Mouse (Mus musculus): Measurements from ENCODE around the gene Otog. TPM values are rescaled to one million over a fixed set of nuclear protein-coding genes. Genes with fewer than 3 reads are reported as not detected.

Otog gene
- total and polyA plus RNA-seq, 2 experiments from 2014 or later = 0.01 to 0.11 TPM

DNA sequence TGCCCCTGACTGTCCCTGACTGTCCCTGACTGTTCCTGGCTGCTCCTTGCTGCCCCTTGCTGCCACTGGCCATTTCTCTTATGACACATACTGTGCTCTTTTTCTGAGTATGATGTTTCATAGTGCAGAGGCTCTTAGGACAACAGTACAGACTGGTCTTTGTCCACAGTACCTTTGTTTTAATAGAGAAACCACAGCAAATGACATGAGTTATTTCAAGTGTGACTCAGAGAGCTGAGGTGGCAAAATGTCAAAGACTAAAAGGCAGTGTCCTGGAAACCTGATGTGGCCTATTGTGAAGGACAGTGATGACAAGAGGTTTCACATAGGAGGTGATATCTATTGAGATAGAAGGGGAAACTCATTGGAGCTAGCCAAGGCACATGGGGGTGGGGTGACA is 6.1 kb downstream of the Otog start:
- Histone ChIP-seq H3K9me3 (ENCODE audit: low read length) (no peaks in the 10 kb centered on the region), H3K4me3 (ENCODE audit: low read depth, low read length) (no peak overlapping the region), H3K4me1 (ENCODE audit: insufficient read depth, low read length) (no peaks in the 10 kb centered on the region), H3K27ac (ENCODE audit: low read depth, low read length) (no peak overlapping the region), H3K27me3 (ENCODE audit: insufficient read depth, low read length) (no peaks in the 10 kb centered on the region), H3K4me2 (ENCODE audit: low read depth, low read length, poor library complexity, severe bottlenecking) (no peak overlapping the region), H3K9ac (replicated peaks; ENCODE audit: low read length, poor library complexity, severe bottlenecking) (no peak overlapping the region), H3K36me3 (ENCODE audit: insufficient read depth, low read length) (no peaks in the 10 kb centered on the region)
- TF ChIP-seq CTCF (IDR thresholded peaks at IDR 0.05) = no peak
- ATAC-seq (ENCODE audit: low FRiP score) = no peak
- DNase-seq (ENCODE audit: low spot score) = no peak

DNA sequence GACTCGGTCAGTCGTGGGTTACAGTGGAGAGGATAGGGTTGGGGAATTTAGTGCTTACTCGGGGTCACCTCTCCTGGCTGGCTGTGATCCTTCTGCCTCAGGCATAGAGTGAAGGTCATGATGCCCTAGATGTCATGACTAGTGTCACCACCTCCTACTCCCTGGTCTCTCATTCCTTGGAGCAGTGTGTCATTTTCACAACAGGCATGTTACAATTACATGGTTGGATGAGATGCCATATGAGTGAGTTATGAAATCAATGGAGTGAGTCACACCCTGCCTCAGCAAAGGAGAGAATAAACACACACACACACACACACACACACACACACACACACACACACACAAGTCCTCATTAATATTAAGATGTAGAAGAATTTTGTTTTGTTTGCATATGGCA is 6.8 kb downstream of the Otog start:
- Histone ChIP-seq H3K9me3 (ENCODE audit: low read length) (no peaks in the 10 kb centered on the region), H3K9ac (replicated peaks; ENCODE audit: low read length, poor library complexity, severe bottlenecking) (no peak overlapping the region), H3K36me3 (ENCODE audit: insufficient read depth, low read length) (no peaks in the 10 kb centered on the region), H3K4me2 (ENCODE audit: low read depth, low read length, poor library complexity, severe bottlenecking) (no peak overlapping the region), H3K27me3 (ENCODE audit: insufficient read depth, low read length) (no peaks in the 10 kb centered on the region), H3K27ac (ENCODE audit: low read depth, low read length) (no peak overlapping the region), H3K4me3 (ENCODE audit: low read depth, low read length) (no peak overlapping the region), H3K4me1 (ENCODE audit: insufficient read depth, low read length) (no peaks in the 10 kb centered on the region)
- ATAC-seq (ENCODE audit: low FRiP score) (no peak), DNase-seq (ENCODE audit: low spot score) (no peak)
- no peak for TF ChIP-seq CTCF (IDR thresholded peaks at IDR 0.05)
- WGBS = 89% methylated on average over 3 of the region's 3 CpGs

- H3K36me3 ChIP-seq (ENCODE audit: insufficient read depth, low read length) = no peaks in the 10 kb centered on the region
- ATAC-seq (ENCODE audit: low FRiP score) = no peak
- no peak overlapping the region for H3K4me3 ChIP-seq (ENCODE audit: low read depth, low read length)
- DNase-seq (ENCODE audit: low spot score) = no peak
- H3K9ac ChIP-seq (replicated peaks; ENCODE audit: low read length, poor library complexity, severe bottlenecking) = no peak overlapping the region
- 79% methylated on average over 4 of the region's 4 CpGs for WGBS
- TF ChIP-seq CTCF (IDR thresholded peaks at IDR 0.05) = peak; percentile 29
- no peaks in the 10 kb centered on the region for H3K9me3 ChIP-seq (ENCODE audit: low read length)
- H3K4me1 ChIP-seq (ENCODE audit: insufficient read depth, low read length) = no peaks in the 10 kb centered on the region
- H3K4me2 ChIP-seq (ENCODE audit: low read depth, low read length, poor library complexity, severe bottlenecking) = no peak overlapping the region
- no peaks in the 10 kb centered on the region for H3K27me3 ChIP-seq (ENCODE audit: insufficient read depth, low read length)
- no peak overlapping the region for H3K27ac ChIP-seq (ENCODE audit: low read depth, low read length)
Observed at GRCm38 (mm10) chr7:46251841-46252240, 11.1 kb downstream of the Otog start.

DNA sequence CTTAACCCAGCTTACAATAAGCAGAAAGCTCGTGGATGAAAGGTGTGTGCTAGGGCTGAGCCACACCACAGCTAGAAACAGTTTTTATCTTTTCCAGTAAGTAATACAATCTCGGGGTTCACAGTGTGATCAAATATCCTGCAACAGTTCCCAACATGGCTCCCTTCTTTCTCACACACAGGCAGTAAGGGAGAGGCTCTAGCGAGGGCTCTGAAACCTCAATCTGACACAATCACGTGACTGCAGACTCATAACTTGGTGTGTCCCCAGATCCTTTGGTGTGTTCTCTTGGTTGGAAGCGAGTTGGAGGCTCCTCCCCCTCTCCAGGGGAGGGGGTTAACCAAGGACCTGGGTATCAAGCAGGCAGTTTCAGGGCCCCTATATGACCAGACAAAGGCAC is 35.4 kb downstream of the Otog start:
- no peak for TF ChIP-seq CTCF (IDR thresholded peaks at IDR 0.05)
- ATAC-seq (ENCODE audit: low FRiP score) = no peak
- 63% methylated on average over 5 of the region's 5 CpGs for WGBS

DNA sequence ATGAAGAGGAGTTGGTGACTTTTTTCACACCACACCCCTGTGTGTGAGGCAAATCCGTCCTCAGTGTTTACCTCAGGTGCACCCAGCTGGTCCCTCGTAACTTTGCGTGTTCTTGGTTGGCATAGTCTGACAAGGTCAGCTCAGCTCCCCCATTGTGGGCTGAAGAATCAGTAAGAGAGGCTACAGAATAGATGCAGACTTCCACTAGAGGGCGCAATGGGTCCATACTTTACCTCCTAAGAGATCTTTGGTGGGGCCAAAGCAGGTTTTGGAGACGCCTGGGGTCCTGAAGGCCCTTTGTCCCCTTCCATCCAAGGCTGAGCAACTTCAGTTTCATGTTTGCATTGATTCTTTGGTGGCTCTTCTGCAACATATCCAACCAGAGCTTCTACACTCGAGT is 39.2 kb downstream of the Otog start:
- DNase-seq (ENCODE audit: low spot score) (peak; percentile 89), ATAC-seq (ENCODE audit: low FRiP score) (no peak)
- no peaks in the 10 kb centered on the region for H3K36me3 ChIP-seq (ENCODE audit: insufficient read depth, low read length)
- H3K27ac ChIP-seq (ENCODE audit: low read depth, low read length) = no peak overlapping the region
- peak; percentile 82 for TF ChIP-seq CTCF (IDR thresholded peaks at IDR 0.05)
- 17% methylated on average over 6 of the region's 6 CpGs for WGBS
- no peak overlapping the region for H3K4me3 ChIP-seq (ENCODE audit: low read depth, low read length)
- H3K4me2 ChIP-seq (ENCODE audit: low read depth, low read length, poor library complexity, severe bottlenecking) = no peak overlapping the region
- H3K4me1 ChIP-seq (ENCODE audit: insufficient read depth, low read length) = no peaks in the 10 kb centered on the region
- no peak overlapping the region for H3K9ac ChIP-seq (replicated peaks; ENCODE audit: low read length, poor library complexity, severe bottlenecking)
- no peaks in the 10 kb centered on the region for H3K27me3 ChIP-seq (ENCODE audit: insufficient read depth, low read length)
- H3K9me3 ChIP-seq (ENCODE audit: low read length) = no peaks in the 10 kb centered on the region

More for the DNA sequence above, 35.4 kb downstream of the Otog start:
- H3K36me3 ChIP-seq (ENCODE audit: insufficient read depth, low read length) = no peaks in the 10 kb centered on the region
- no peak overlapping the region for H3K9ac ChIP-seq (replicated peaks; ENCODE audit: low read length, poor library complexity, severe bottlenecking)
- H3K9me3 ChIP-seq (ENCODE audit: low read length) = no peaks in the 10 kb centered on the region
- no peaks in the 10 kb centered on the region for H3K4me1 ChIP-seq (ENCODE audit: insufficient read depth, low read length)
- no peak overlapping the region for H3K4me2 ChIP-seq (ENCODE audit: low read depth, low read length, poor library complexity, severe bottlenecking)
- no peak overlapping the region for H3K4me3 ChIP-seq (ENCODE audit: low read depth, low read length)
- DNase-seq (ENCODE audit: low spot score) = no peak
- no peak overlapping the region for H3K27ac ChIP-seq (ENCODE audit: low read depth, low read length)
- no peaks in the 10 kb centered on the region for H3K27me3 ChIP-seq (ENCODE audit: insufficient read depth, low read length)

GRCm38 (mm10) chr7:46280896-46281295 is 40.1 kb downstream of the Otog start:
- no peak overlapping the region for H3K4me2 ChIP-seq (ENCODE audit: low read depth, low read length, poor library complexity, severe bottlenecking)
- ATAC-seq (ENCODE audit: low FRiP score) (no peak), DNase-seq (ENCODE audit: low spot score) (no peak)
- H3K36me3 ChIP-seq (ENCODE audit: insufficient read depth, low read length) = no peaks in the 10 kb centered on the region
- no peak overlapping the region for H3K9ac ChIP-seq (replicated peaks; ENCODE audit: low read length, poor library complexity, severe bottlenecking)
- no peak overlapping the region for H3K4me3 ChIP-seq (ENCODE audit: low read depth, low read length)
- H3K27me3 ChIP-seq (ENCODE audit: insufficient read depth, low read length) = no peaks in the 10 kb centered on the region
- no peaks in the 10 kb centered on the region for H3K4me1 ChIP-seq (ENCODE audit: insufficient read depth, low read length)
- no peak for TF ChIP-seq CTCF (IDR thresholded peaks at IDR 0.05)
- H3K27ac ChIP-seq (ENCODE audit: low read depth, low read length) = no peak overlapping the region
- no peaks in the 10 kb centered on the region for H3K9me3 ChIP-seq (ENCODE audit: low read length)

GRCm38 (mm10) chr7:46282276-46282675 is 41.5 kb downstream of the Otog start:
- Histone ChIP-seq H3K4me1 (ENCODE audit: insufficient read depth, low read length) (no peaks in the 10 kb centered on the region), H3K4me2 (ENCODE audit: low read depth, low read length, poor library complexity, severe bottlenecking) (no peak overlapping the region), H3K9me3 (ENCODE audit: low read length) (no peaks in the 10 kb centered on the region), H3K27ac (ENCODE audit: low read depth, low read length) (no peak overlapping the region), H3K4me3 (ENCODE audit: low read depth, low read length) (no peak overlapping the region), H3K27me3 (ENCODE audit: insufficient read depth, low read length) (no peaks in the 10 kb centered on the region), H3K36me3 (ENCODE audit: insufficient read depth, low read length) (no peaks in the 10 kb centered on the region), H3K9ac (replicated peaks; ENCODE audit: low read length, poor library complexity, severe bottlenecking) (no peak overlapping the region)
- no peak for ATAC-seq (ENCODE audit: low FRiP score)
- no peak for DNase-seq (ENCODE audit: low spot score)
- 63% methylated on average over 7 of the region's 7 CpGs for WGBS
- TF ChIP-seq CTCF (IDR thresholded peaks at IDR 0.05) = no peak

All from midbrain, postnatal 0 days (tissue).